Mouse (Mus musculus): Measurements from ENCODE around the gene Ssu2. TPM values are rescaled to one million over a fixed set of nuclear protein-coding genes. Genes with fewer than 3 reads are reported as not detected.
A peak's percentile ranks its signal among the peaks of the same experiment; 100 is the strongest.

Ssu2 gene
- total and polyA plus RNA-seq, 2 experiments, result not detected

GRCm38 (mm10) chr6:112322916-112323315, 64.9 kb downstream of the Ssu2 start:
- no peaks in the 10 kb centered on the region for H3K79me2 ChIP-seq (ENCODE audit: control insufficient read depth, insufficient read depth, low read length)
- H3K27me3 ChIP-seq (ENCODE audit: control insufficient read depth, insufficient read depth, low read length), result no peaks in the 10 kb centered on the region
- WGBS, result 28% methylated on average over 5 of the region's 5 CpGs
- H3K36me3 ChIP-seq (ENCODE audit: control insufficient read depth, insufficient read depth, low read length), result no peaks in the 10 kb centered on the region
- H3K9ac ChIP-seq (ENCODE audit: low read depth, low read length), result no peak overlapping the region
- H3K4me1 ChIP-seq (ENCODE audit: control insufficient read depth, insufficient read depth, low read length), result peaks cover 2% of the 10 kb centered on the region; the same call in 1 of the 2 replicates
- TF ChIP-seq POLR2A (IDR thresholded peaks at IDR 0.05; ENCODE audit: extremely low read depth, insufficient read depth, low read length) (no peak), CTCF (IDR thresholded peaks at IDR 0.05; ENCODE audit: low read depth, low read length) (no peak)
- no peak overlapping the region for H3K4me3 ChIP-seq (ENCODE audit: insufficient read depth, low read depth, low read length)
- H3K27ac ChIP-seq (replicated peaks; ENCODE audit: insufficient read depth, low read depth, low read length), result no peak overlapping the region
- peak; percentile 77 for DNase-seq (ENCODE audit: extremely low read depth, low read depth, low spot score)

GRCm38 (mm10) chr6:112320679-112321078, 67.1 kb downstream of the Ssu2 start:
- DNase-seq (ENCODE audit: extremely low read depth, low read depth, low spot score), result no peak
- no peak for TF ChIP-seq POLR2A (IDR thresholded peaks at IDR 0.05; ENCODE audit: extremely low read depth, insufficient read depth, low read length)
- TF ChIP-seq CTCF (IDR thresholded peaks at IDR 0.05; ENCODE audit: low read depth, low read length), result no peak
- WGBS, result 78% methylated on average over 5 of the region's 5 CpGs
- Histone ChIP-seq H3K27me3 (ENCODE audit: control insufficient read depth, insufficient read depth, low read length) (no peaks in the 10 kb centered on the region), H3K4me3 (ENCODE audit: insufficient read depth, low read depth, low read length) (no peak overlapping the region), H3K9ac (ENCODE audit: low read depth, low read length) (no peak overlapping the region), H3K79me2 (ENCODE audit: control insufficient read depth, insufficient read depth, low read length) (no peaks in the 10 kb centered on the region), H3K27ac (replicated peaks; ENCODE audit: insufficient read depth, low read depth, low read length) (no peak overlapping the region), H3K36me3 (ENCODE audit: control insufficient read depth, insufficient read depth, low read length) (no peaks in the 10 kb centered on the region), H3K4me1 (ENCODE audit: control insufficient read depth, insufficient read depth, low read length) (peaks cover 2% of the 10 kb centered on the region; the same call in 1 of the 2 replicates)

GRCm38 (mm10) chr6:112319449-112319848, 68.4 kb downstream of the Ssu2 start:
- H3K36me3 ChIP-seq (ENCODE audit: control insufficient read depth, insufficient read depth, low read length), result no peaks in the 10 kb centered on the region
- DNase-seq (ENCODE audit: extremely low read depth, low read depth, low spot score), result peak; percentile 94
- no peaks in the 10 kb centered on the region for H3K27me3 ChIP-seq (ENCODE audit: control insufficient read depth, insufficient read depth, low read length)
- WGBS, result 25% methylated on average over 4 of the region's 4 CpGs
- no peak overlapping the region for H3K27ac ChIP-seq (replicated peaks; ENCODE audit: insufficient read depth, low read depth, low read length)
- TF ChIP-seq POLR2A (IDR thresholded peaks at IDR 0.05; ENCODE audit: extremely low read depth, insufficient read depth, low read length) (no peak), CTCF (IDR thresholded peaks at IDR 0.05; ENCODE audit: low read depth, low read length) (no peak)
- no peaks in the 10 kb centered on the region for H3K79me2 ChIP-seq (ENCODE audit: control insufficient read depth, insufficient read depth, low read length)
- no peak overlapping the region for H3K9ac ChIP-seq (ENCODE audit: low read depth, low read length)
- H3K4me3 ChIP-seq (ENCODE audit: insufficient read depth, low read depth, low read length), result no peak overlapping the region
- H3K4me1 ChIP-seq (ENCODE audit: control insufficient read depth, insufficient read depth, low read length), result peaks cover 2% of the 10 kb centered on the region; the same call in 1 of the 2 replicates

- H3K36me3 ChIP-seq (ENCODE audit: control insufficient read depth, insufficient read depth, low read length), result no peaks in the 10 kb centered on the region
- H3K27ac ChIP-seq (replicated peaks; ENCODE audit: insufficient read depth, low read depth, low read length), result no peak overlapping the region
- 67% methylated on average over 4 of the region's 4 CpGs for WGBS
- H3K9ac ChIP-seq (ENCODE audit: low read depth, low read length), result no peak overlapping the region
- TF ChIP-seq CTCF (IDR thresholded peaks at IDR 0.05; ENCODE audit: low read depth, low read length) (no peak), POLR2A (IDR thresholded peaks at IDR 0.05; ENCODE audit: extremely low read depth, insufficient read depth, low read length) (no peak)
- no peak overlapping the region for H3K4me3 ChIP-seq (ENCODE audit: insufficient read depth, low read depth, low read length)
- H3K4me1 ChIP-seq (ENCODE audit: control insufficient read depth, insufficient read depth, low read length), result no peaks in the 10 kb centered on the region
- no peaks in the 10 kb centered on the region for H3K79me2 ChIP-seq (ENCODE audit: control insufficient read depth, insufficient read depth, low read length)
- no peak for DNase-seq (ENCODE audit: extremely low read depth, low read depth, low spot score)
- no peaks in the 10 kb centered on the region for H3K27me3 ChIP-seq (ENCODE audit: control insufficient read depth, insufficient read depth, low read length)
Observed at GRCm38 (mm10) chr6:112311385-112311784, 76.4 kb downstream of the Ssu2 start.

GRCm38 (mm10) chr6:112309330-112309938, 78.4 kb downstream of the Ssu2 start:
- DNase-seq (ENCODE audit: extremely low read depth, low read depth, low spot score), result no peak
- no peak overlapping the region for H3K9ac ChIP-seq (ENCODE audit: low read depth, low read length)
- H3K79me2 ChIP-seq (ENCODE audit: control insufficient read depth, insufficient read depth, low read length), result no peaks in the 10 kb centered on the region
- H3K27ac ChIP-seq (replicated peaks; ENCODE audit: insufficient read depth, low read depth, low read length), result no peak overlapping the region
- no peaks in the 10 kb centered on the region for H3K4me1 ChIP-seq (ENCODE audit: control insufficient read depth, insufficient read depth, low read length)
- H3K27me3 ChIP-seq (ENCODE audit: control insufficient read depth, insufficient read depth, low read length), result no peaks in the 10 kb centered on the region
- H3K36me3 ChIP-seq (ENCODE audit: control insufficient read depth, insufficient read depth, low read length), result no peaks in the 10 kb centered on the region
- TF ChIP-seq CTCF (IDR thresholded peaks at IDR 0.05; ENCODE audit: low read depth, low read length) (no peak), POLR2A (IDR thresholded peaks at IDR 0.05; ENCODE audit: extremely low read depth, insufficient read depth, low read length) (no peak)
- no peak overlapping the region for H3K4me3 ChIP-seq (ENCODE audit: insufficient read depth, low read depth, low read length)
- 92% methylated on average over 6 of the region's 6 CpGs for WGBS

Other genes with a start within 250 kb of the Ssu2 start
- 0.28 and 0.34 TPM in 2 replicates for gene Lmcd1, start 114.3 kb downstream of the Ssu2 start, total RNA-seq (2014; rRNA removed)
- 0.33 and 0.42 TPM in 2 replicates for gene Lmcd1, start 114.3 kb downstream of the Ssu2 start, polyA plus RNA-seq (2012; rRNA removed)
- 0.18 TPM in 1 of 2 replicates, not detected in the other for gene Cav3, start 71.5 kb upstream of the Ssu2 start, total RNA-seq (2014; rRNA removed)
- not detected in 2 replicates for gene Cav3, start 71.5 kb upstream of the Ssu2 start, polyA plus RNA-seq (2012; rRNA removed)
- 0.34 TPM in 1 of 2 replicates, not detected in the other for gene Oxtr, start 101.9 kb upstream of the Ssu2 start, total RNA-seq (2014; rRNA removed)
- not detected in 2 replicates for gene Oxtr, start 101.9 kb upstream of the Ssu2 start, polyA plus RNA-seq (2012; rRNA removed)